Mouse (Mus musculus) layer of hippocampus, adult 6 months (tissue): ENCODE measurements around the gene Uckl1. TPM values are rescaled to one million over a fixed set of nuclear protein-coding genes. Genes with fewer than 3 reads are reported as not detected.

ENCODE experiments used
- long read RNA-seq, 2 experiments: library from polyadenylated mRNA; unstranded; transcript quantifications; one replicate each; pipeline ENCODE4 v2.0.0; 2019 to 2020
- microRNA-seq: library from miRNA; unstranded; fragments of <30 nt; microRNA quantifications from one replicate; pipeline ENCODE4 v1.2.0, GENCODE M21; 2020
- polyA plus RNA-seq: library from polyadenylated mRNA; unstranded; fragments of <200 nt; fragmentation: Nextera tagmentation; gene quantifications from 2 replicates; pipeline ENCODE4 v1.2.3, GENCODE M21; 2021

Uckl1 gene
- 27.8 and 30.1 TPM in 2 replicates for polyA plus RNA-seq
- long read RNA-seq, experiment 1, partial matches to known transcripts = 6 of 66 reads
- long read RNA-seq, experiment 1, other reads (novel, unspliced or antisense) = 60 of 66 reads
- long read RNA-seq, experiment 2, partial matches to known transcripts = 4 of 175 reads
- long read RNA-seq, experiment 2, other reads (novel, unspliced or antisense) = 170 of 175 reads

GRCm38 (mm10) chr2:181584411-181584942 lies at the start of gene Uckl1:
Gene Uckl1, minus strand, starts transcription at chr2:181584892.

DNA sequence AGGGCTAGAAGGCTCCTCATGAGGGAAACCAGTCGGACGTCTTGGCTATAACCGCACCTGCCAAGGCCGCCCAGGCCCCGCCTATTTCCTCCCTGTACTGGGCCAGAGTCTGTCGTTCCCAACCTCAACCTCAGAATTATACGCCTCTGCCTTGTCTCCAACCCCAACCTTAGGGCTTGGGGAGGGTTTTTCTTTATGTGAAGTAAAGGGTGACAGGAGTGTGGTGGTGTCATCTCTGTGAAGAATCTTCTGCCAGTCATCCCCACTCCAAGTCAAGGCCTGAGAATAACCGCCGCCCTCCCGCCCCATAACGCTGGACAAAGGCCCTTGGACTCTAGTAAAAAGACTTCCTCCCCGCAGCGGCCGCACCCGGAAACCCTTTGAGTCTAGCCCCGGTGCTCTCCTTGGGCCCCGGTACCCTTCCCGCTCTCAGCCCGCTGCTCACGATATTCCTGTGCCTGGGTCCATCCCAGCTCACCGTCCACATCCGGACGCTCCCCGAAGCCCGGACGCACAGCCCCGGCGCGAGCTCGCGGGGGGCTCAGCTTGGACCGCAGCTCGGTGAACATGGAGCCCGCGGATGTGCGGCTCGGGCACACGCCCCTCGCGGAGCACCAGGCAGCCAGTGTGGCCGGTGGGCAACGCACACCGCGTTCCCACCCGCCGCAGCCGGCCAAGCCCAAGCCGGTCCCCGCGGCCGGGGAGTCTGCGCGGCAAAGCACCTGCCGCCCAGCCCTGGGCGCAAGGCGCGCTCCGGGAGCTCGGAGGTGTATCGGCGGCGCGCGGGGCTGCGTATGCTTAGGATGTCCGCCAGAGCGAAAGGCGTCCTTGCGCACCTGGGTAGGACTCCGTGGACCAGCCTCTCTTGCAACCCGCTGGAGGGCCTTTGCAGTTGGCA lies 14.0 kb upstream of the Uckl1 start, which contains the start of gene Samd10:
Gene Samd10, minus strand, starts transcription at position 759 of the 898 bp plus-strand sequence.

GRCm38 (mm10) chr2:181592231-181593041 lies 7.7 kb upstream of the Uckl1 start, which contains the start of gene Zfp512b:
Gene Zfp512b, minus strand, starts transcription at chr2:181592803.

DNA sequence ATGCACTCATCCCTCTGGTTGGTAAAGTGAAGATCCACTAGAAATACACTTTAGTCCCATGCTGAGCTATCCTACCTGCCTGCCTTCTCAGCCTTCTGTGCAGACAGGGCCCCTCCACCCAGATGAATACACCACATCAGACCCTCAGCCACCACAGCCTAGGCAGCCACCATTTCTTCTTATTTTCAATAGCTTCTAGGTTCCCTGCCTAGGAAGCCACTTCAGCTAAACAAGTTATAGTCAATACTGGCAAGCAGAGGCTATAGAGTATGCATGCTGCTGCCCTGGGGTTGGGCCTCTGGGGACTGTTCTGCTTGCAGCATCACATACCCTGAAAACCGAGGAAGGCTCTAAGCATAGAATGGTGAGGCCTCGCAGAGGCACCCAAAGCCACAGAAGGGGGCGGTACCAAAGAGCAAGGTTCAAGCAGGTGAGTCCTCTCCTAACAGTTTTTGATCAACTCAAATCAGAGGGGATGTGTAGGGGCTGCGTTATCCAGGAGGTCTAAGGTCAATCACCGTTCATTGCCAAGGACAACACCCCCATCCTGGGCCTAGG lies 6.9 kb upstream of the Uckl1 start, which contains the start of gene Prpf6:
Gene Prpf6, plus strand, starts transcription at position 341 of the 558 bp plus-strand sequence.

DNA sequence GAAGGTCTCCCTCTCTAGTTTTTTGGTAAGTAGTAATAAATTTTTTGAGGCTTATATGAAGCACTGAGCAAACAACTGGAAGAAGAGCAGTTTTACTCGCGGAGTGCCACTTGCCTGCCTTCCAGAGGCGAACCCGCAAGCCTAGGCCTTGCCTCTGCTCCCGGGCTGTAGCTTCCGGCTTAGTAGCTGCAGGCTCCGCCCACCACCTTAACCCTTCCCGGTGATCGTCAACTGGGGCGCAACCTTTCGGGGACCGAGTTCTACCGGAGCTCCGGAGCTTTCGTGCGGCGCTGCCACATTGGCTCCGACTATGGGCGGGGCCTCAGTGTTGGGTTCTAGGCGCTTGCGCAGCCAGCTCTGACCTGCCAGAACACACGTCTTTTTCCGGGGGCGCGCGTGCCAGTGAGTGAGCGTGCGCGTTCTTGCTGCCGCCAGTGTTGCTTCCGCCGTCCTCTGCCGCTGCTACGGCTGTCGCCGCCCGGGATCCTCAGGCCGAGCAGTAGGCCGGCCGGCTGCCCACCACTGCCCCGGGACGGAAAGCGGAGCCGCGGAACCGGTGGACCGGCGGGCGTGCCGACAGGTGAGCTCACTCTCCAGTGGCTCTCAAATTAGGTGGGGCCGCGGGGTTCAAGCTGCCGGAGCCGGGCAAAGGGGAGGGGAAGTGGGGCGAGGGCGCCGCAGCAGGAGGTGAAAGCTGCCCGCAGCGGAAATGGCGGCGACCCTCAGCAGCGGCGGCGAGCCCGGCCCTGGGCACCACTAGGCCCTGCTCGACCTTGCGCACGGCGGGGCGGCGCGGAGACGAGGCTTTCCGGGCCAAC lies 64.4 kb downstream of the Uckl1 start, which contains the start of gene Dnajc5:
Gene Dnajc5, plus strand, starts transcription at position 368 of the 818 bp plus-strand sequence.

Small RNA genes within 50 kb of the gene (microRNA-seq; reads per million reads assigned to microRNA genes)
- gene Mir7006 = not detected

Other genes with a start within 250 kb of the Uckl1 start
- gene Zgpat, start 220.0 kb downstream of the Uckl1 start, polyA plus RNA-seq = 19.8 and 20.5 TPM in 2 replicates
- gene Arfrp1, start 219.5 kb downstream of the Uckl1 start, polyA plus RNA-seq = 52.9 and 56.3 TPM in 2 replicates
- gene Lime1, start 204.8 kb downstream of the Uckl1 start, polyA plus RNA-seq = 2.0 and 2.8 TPM in 2 replicates
- gene Zbtb46, start 125.5 kb downstream of the Uckl1 start, polyA plus RNA-seq = 2.8 and 3.0 TPM in 2 replicates
- not detected in 2 replicates for gene Abhd16b, start 91.7 kb downstream of the Uckl1 start, polyA plus RNA-seq
- 92.7 and 98.3 TPM in 2 replicates for gene Tpd52l2, start 87.8 kb downstream of the Uckl1 start, polyA plus RNA-seq
- gene Dnajc5, start 64.4 kb downstream of the Uckl1 start, polyA plus RNA-seq = 113 and 124 TPM in 2 replicates
- gene Prpf6, start 7.0 kb upstream of the Uckl1 start, polyA plus RNA-seq = 51.0 and 58.7 TPM in 2 replicates
- 8.0 and 8.6 TPM in 2 replicates for gene Zfp512b, start 7.9 kb upstream of the Uckl1 start, polyA plus RNA-seq
- 13.9 and 18.8 TPM in 2 replicates for gene Samd10, start 14.3 kb upstream of the Uckl1 start, polyA plus RNA-seq
- not detected in 2 replicates for gene Gm29797, start 72.1 kb upstream of the Uckl1 start, polyA plus RNA-seq
- gene Sox18, start 86.7 kb upstream of the Uckl1 start, polyA plus RNA-seq = 2.4 and 4.7 TPM in 2 replicates
- 54.4 and 58.7 TPM in 2 replicates for gene Tcea2, start 95.4 kb upstream of the Uckl1 start, polyA plus RNA-seq
- 48.8 and 52.4 TPM in 2 replicates for gene Rgs19, start 109.1 kb upstream of the Uckl1 start, polyA plus RNA-seq
- gene Lkaaear1, start 113.5 kb upstream of the Uckl1 start, polyA plus RNA-seq = not detected in 2 replicates
- gene Oprl1, start 130.1 kb upstream of the Uckl1 start, polyA plus RNA-seq = 21.8 and 24.4 TPM in 2 replicates
- 0.93 and 1.0 TPM in 2 replicates for gene Myt1, start 178.4 kb upstream of the Uckl1 start, polyA plus RNA-seq